Mouse (Mus musculus): ENCODE results near the gene Emc9.

The Emc9 gene
- long read RNA-seq, experiment 1, transcript Emc9-201 (5 exons, 855 nt), result major isoform, 44 of 50 reads
- long read RNA-seq, experiment 1, partial matches to known transcripts, result 0 of 50 reads
- long read RNA-seq, experiment 1, other reads (novel, unspliced or antisense), result 2 of 50 reads
- long read RNA-seq, experiment 2, transcript Emc9-201 (5 exons, 855 nt), result major isoform, 39 of 43 reads
- long read RNA-seq, experiment 2, partial matches to known transcripts, result 0 of 43 reads
- long read RNA-seq, experiment 2, other reads (novel, unspliced or antisense), result 3 of 43 reads

- intact Hi-C loops (cut with DNase I), result no loop called here
Measured at GRCm38 (mm10) chr14:55584702-55585565, at the start of gene Emc9. Gene Emc9 (minus strand): TSS chr14:55585302.

DNA sequence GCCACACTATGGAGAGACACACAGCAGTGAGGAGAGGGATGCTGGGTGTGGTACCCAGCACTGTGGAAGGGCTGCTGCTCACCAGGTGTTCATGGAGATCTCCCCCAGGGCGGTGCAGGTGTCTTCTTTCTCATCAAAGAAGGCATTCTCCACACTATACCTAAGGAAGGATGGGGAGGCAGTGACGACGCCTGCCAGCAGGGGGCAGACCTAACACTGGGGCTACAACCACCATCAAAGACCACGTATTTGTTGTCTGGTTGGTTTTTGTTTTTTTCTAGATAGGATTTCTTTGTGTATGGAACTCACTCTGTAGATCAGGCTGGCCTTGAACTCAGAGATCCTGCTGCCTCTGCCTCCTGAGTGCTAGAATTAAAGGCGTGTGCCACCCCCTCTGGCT lies 44.2 kb upstream of the Emc9 start:
- intact Hi-C loops (cut with DNase I), result loop anchor here (5.0 kb wide), 1 partner anchor 128 kb away; the partner anchor contains the start of gene Cideb

GRCm38 (mm10) chr14:55628077-55628827 lies 43.1 kb upstream of the Emc9 start:
- intact Hi-C loops (cut with DNase I), result loop anchor here (5.0 kb wide), 1 partner anchor 129 kb away; the partner anchor contains the start of gene Cideb

DNA sequence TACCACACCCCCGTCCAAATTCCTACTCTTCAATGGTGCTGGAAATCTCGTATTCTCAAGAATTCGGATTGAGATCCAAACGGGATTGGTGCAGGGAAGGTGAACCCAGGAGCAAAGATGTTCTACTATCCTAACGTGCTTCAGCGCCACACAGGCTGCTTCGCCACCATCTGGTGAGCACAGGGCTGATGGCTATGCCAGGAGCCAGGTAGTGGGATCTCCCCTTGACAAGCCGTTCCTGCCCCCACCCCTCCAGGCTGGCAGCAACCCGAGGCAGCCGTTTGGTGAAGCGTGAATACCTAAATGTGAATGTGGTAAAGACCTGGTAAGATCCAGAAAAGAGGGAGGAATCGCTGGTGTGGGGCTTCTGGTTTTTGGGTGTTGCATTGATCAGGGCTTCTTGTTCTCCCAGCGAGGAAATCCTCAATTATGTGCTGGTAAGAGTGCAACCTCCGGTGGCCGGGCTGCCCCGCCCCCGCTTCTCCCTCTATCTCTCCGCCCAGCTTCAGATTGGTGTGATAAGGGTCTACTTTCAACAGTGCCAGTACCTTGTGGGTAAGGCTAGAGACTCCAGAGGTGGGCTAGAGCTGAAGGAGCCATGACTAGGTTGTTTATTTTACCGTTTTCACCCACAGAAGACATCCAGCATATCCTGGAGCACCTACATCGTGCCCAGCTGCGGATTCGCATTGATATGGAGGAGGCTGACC lies 33.5 kb upstream of the Emc9 start:
- intact Hi-C loops (cut with DNase I), result no loop called here

DNA sequence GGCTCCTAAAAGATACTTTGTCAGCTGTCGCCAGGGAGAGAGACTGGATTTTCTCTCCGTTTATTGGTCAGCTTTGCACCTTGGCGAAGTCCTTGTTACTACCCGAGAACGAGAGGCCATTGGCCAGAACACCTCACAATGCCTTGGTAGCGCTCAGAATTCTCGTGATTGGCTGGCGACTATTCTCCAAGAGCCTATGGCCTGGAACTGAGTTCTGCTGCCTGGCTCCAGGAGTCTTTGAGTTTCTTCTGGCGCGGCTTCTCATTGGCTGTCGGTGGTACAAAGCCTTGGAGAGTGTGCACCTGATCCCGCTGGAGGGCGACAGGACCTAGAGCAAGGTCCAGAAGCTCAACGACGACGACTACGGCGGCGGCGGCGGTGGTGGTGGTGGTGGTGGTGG lies 32.7 kb upstream of the Emc9 start, which contains the start of gene Rec8:
Gene Rec8, plus strand, starts transcription at position 216 of the 400 bp plus-strand sequence.
- intact Hi-C loops (cut with DNase I), result no loop called here

DNA sequence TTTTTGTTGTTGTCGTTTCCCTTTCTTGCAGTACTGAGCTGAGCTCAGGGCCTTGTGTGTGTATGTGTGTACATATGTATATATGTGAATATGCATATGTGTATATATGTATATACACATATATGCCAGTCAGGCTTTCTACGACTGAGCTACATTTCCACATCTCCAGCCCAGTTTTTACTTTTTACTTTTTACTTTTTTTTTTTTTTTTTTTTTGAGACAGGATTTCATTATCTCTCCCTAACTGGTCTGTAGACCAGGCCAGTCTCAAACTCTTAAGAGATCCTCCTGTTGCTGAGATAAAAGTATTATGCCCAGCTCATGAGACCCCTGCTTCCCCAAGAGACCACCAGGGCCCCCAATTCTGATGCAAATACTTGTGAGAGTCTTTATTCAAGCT lies 31.7 kb upstream of the Emc9 start:
- intact Hi-C loops (cut with DNase I), result no loop called here

DNA sequence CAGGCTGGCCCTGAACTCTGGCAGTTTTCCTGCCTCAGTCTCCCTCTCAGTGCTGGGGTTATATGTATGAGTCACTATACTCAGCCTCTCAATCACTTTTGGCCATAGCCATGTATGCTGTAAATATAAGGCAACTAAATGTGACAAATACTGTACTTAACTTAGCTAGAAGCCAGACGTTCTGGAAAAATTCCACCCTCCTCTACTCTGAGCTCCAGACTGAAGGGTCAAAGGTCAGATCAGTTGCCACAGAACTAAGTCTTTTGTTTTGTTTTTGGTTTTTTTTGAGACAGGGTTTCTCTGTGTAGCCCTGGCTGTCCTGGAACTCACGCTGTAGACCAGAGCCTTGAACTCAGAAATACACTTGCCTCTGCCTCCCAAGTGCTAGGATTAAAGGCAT lies 30.8 kb upstream of the Emc9 start:
- intact Hi-C loops (cut with DNase I), result no loop called here

DNA sequence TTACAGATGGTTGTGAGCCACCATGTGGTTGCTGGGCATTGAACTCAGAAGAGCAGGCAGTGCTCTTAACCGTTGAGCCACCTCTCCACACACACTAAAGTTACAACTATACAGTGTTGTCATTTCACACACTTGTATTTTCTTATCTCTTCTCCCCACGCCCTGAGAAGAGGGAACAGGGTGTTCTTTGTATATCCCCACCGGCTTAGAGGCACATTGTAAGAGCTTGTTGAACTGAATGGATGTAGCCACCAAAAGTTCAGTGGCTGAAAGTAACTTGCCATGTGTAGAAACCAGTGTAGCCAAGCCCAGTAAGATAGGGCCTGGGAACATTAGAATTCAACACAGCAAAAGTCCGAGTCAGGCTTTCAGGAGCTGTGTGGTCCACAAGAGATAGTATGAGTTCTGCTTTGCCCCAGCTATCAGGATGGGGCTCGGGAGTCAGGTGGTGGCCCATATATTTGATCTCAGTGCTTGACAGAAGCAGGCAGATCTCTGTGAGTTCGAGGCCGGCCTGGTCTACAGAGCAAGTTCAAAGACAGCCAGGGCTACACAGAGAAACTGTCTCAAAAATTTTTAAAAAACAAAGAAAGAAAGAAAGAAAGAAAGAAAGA lies 29.6 kb upstream of the Emc9 start:
- intact Hi-C loops (cut with DNase I), result no loop called here

DNA sequence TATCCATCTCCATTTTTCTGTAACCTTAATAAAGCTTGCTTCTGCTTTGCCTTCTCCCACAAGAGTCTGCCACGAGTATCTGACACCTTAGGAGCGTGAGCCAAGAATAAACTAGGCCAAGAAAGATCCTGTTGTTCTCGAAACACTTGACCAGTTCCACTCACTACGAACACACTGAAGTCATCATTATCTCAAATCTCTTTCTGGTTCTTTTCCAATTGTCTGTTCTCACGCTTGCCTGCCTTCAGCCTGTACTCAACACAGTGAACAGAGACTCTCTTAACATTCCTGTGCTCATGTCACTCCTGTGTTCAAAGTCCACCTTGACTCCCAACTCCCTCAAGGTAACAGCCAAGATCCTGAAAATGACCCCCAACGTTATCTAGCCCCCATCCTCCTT lies 28.2 kb upstream of the Emc9 start:
- intact Hi-C loops (cut with DNase I), result no loop called here

GRCm38 (mm10) chr14:55608339-55608738 lies 23.2 kb upstream of the Emc9 start:
- intact Hi-C loops (cut with DNase I), result no loop called here

- intact Hi-C loops (cut with DNase I), result no loop called here
Measured at GRCm38 (mm10) chr14:55605743-55606459, 20.8 kb upstream of the Emc9 start.

- intact Hi-C loops (cut with DNase I), result loop anchor here (5.0 kb wide), 1 partner anchor 108 kb away; no protein-coding TSS in a partner anchor
Measured at GRCm38 (mm10) chr14:55604823-55605222, 19.7 kb upstream of the Emc9 start.

DNA sequence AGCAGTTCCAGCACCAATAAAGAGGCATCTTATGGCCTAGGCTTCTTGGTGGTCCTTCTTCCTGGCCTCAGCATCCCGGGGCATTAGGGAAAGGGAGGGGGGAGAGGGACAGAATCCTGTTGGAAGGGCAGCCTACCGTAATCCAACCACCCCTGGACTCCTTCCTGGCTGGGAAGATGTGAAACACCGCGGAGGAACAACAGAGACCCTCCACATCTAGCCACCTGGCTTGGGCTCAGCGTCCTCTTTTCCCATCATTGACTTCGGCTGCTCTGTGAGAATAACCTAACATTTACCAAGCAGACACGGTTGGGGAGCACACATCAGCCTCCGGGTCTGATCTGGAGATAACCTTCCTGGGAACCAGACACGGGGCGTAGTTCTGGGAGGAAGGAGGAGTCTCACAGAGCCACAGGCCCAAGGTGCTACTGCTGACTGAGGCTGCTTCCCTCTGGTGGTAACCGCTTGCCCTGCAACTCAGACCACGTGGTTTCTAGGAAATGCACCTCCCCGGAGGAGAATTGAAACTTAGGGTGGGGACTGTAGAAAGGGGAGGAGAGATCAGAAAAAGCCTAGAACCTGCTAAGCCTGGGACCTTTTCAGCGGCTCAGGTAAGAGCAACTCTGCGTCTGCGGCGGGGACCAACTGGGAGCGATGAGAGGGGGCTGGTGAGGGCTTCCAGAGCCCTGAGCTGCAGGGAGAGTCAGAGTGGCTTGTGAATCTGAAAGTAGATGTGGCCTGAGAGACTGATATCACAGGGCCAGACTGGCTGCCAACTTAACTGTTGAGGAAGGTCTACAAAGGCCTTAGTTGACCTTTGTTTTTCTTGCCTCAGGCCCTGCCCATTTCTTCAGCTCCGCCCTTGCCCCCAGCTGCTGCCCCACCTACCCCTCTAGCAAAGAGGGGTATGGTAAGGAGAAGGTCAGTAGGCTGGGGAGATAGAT lies 18.8 kb upstream of the Emc9 start:
- intact Hi-C loops (cut with DNase I), result loop anchor here (5.0 kb wide), 1 partner anchor 107 kb away; no protein-coding TSS in a partner anchor

DNA sequence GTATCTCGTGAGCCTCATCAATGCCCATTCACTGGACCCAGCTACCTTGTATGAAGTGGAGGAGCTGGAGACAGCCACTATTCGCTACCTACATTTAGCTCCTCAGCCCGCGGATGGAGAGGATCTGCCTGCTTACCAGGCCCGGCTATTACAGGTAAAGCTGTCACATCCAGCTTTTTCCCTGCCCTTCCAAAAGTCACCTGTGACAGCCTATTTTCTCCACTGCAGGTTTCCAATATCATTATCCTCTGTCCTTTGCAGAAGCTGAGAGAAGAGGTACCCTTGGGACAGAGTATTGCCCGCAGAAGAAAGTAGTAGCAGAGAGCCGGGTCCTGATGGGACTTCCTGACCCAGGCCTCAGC lies 18.1 kb upstream of the Emc9 start, which contains the start of gene Irf9:
Gene Irf9, plus strand, starts transcription at position 301 of the 362 bp plus-strand sequence.
- intact Hi-C loops (cut with DNase I), result loop anchor here (5.0 kb wide), 1 partner anchor 106 kb away; no protein-coding TSS in a partner anchor

GRCm38 (mm10) chr14:55598521-55599390 lies 13.7 kb upstream of the Emc9 start:
- intact Hi-C loops (cut with DNase I), result no loop called here

- intact Hi-C loops (cut with DNase I), result no loop called here
Measured at GRCm38 (mm10) chr14:55596036-55596690, 11.1 kb upstream of the Emc9 start.

DNA sequence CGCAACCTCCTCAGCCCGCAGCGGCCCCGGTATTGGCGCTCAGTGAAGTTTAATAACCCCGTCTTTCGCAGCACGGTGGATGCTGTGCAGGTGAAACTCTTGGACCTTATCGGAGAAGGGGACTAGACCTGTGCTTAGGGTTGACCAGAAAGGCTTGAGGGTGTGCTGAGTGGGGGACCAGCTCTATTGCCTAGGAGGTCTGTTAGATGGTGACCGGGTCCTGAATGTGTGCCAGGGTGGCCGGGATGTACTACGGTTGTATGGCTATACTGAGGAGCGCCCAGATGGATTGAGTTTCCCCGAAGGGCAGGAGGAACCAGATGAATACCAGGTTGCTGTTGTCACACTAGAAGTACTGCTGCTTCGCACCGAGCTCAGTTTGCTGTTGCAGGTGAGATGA lies 7.1 kb upstream of the Emc9 start:
- intact Hi-C loops (cut with DNase I), result no loop called here
